Mouse (Mus musculus) hematopoietic multipotent progenitor cell, adult 10-12 weeks (in vitro differentiated cells): ENCODE measurements around the gene Gatm. TPM values are rescaled to one million over a fixed set of nuclear protein-coding genes. Genes with fewer than 3 reads are reported as not detected.

Experiments
- polyA plus RNA-seq: library from polyadenylated mRNA; stranded (reverse); fragments of >175 nt; gene quantifications from 2 replicates; pipeline ENCODE4 v1.2.3, GENCODE M21; 2012; ENCODE audit warnings: low replicate concordance

Gene Gatm
- polyA plus RNA-seq: 7.7 and 10.3 TPM in 2 replicates

GRCm38 (mm10) chr2:122610746-122611653 lies at the start of gene Gatm:
Gene Gatm, minus strand, starts transcription at chr2:122611303.

GRCm38 (mm10) chr2:122636686-122637085 lies 25.6 kb upstream of the Gatm start, which contains the start of gene AA467197:
Gene AA467197, plus strand, starts transcription at chr2:122636986.

Other genes with a start within 250 kb of the Gatm start
- 8.2 and 25.6 TPM in 2 replicates for gene Shf, start 242.1 kb downstream of the Gatm start, polyA plus RNA-seq
- gene Slc28a2, start 184.8 kb downstream of the Gatm start, polyA plus RNA-seq: 1.9 and 2.8 TPM in 2 replicates
- 0.16 and 2.3 TPM in 2 replicates for gene Gm14085, start 126.4 kb downstream of the Gatm start, polyA plus RNA-seq
- 0.36 and 0.42 TPM in 2 replicates for gene AA467197, start 25.7 kb upstream of the Gatm start, polyA plus RNA-seq
- gene Slc30a4, start 91.4 kb upstream of the Gatm start, polyA plus RNA-seq: 4.1 TPM in 2 replicates
- 16.6 and 18.3 TPM in 2 replicates for gene Bloc1s6, start 127.2 kb upstream of the Gatm start, polyA plus RNA-seq
- 1.9 and 11.3 TPM in 2 replicates for gene Sqor, start 153.9 kb upstream of the Gatm start, polyA plus RNA-seq